ENCODE assay signal across 8 mouse cellular contexts in the genomic region with DNA sequence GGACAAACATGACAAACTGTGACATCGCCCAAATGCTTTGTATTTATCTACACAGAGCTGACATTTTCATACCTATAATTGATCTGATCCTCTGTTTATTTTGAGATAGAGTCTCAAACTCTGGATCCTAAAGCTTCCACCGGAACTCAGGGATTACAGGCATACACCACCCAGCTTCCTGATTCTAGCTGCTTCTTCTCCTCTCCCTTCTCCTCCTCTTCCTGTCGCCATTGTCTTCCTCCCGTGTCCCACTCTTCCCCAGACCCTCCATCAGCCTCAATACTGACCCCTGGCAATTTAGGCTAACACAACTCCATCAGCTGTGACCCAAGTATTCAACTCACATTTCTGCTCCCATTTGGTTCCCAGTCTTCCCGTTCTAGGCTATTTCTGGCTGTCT. TPM values are rescaled to one million over a fixed set of nuclear protein-coding genes. Genes with fewer than 3 reads are reported as not detected.
DNase-seq lines count a peak whose midpoint lies in the region; ATAC-seq lines count a peak whose summit lies in the region.

No protein-coding gene starts in this region.

- no peak overlapping the region for H3K27ac ChIP-seq in liver, embryonic 15.5 days (replicated peaks)

- no peaks in the 10 kb centered on the region for H3K36me3 ChIP-seq in megakaryocyte, embryonic 14.5 days (replicated peaks; ENCODE audit: low read length)
- H3K36me3 ChIP-seq in liver, embryonic 15.5 days (replicated peaks), result no peaks in the 10 kb centered on the region

- peak overlapping the region; percentile 92 for H3K4me2 ChIP-seq in liver, embryonic 15.5 days

- no peak for ATAC-seq in megakaryocyte, adult 5-6 weeks (ENCODE audit: poor library complexity, severe bottlenecking)
- ATAC-seq in liver, embryonic 15.5 days (ENCODE audit: insufficient read depth), result no peak

- H3K9me3 ChIP-seq in megakaryocyte, embryonic 14.5 days, result peaks cover 5% of the 10 kb centered on the region
- H3K9me3 ChIP-seq in liver, embryonic 15.5 days (replicated peaks), result no peaks in the 10 kb centered on the region

- H3K4me1 ChIP-seq in megakaryocyte, embryonic 14.5 days, result peaks cover 33% of the 10 kb centered on the region
- peaks cover 31% of the 10 kb centered on the region for H3K4me1 ChIP-seq in liver, embryonic 15.5 days (replicated peaks)

- WGBS in liver, embryonic 15.5 days (ENCODE audit: insufficient replicate concordance), result 12% methylated on average over 5 of the region's 5 CpGs

- peak overlapping the region; percentile 92 for H3K4me3 ChIP-seq in megakaryocyte, embryonic 14.5 days (replicated peaks)
- H3K4me3 ChIP-seq in liver, embryonic 15.5 days (replicated peaks), result peak overlapping the region; percentile 63

- peaks cover 72% of the 10 kb centered on the region for H3K27me3 ChIP-seq in megakaryocyte, embryonic 14.5 days (replicated peaks)
- peaks cover 84% of the 10 kb centered on the region for H3K27me3 ChIP-seq in liver, embryonic 15.5 days

- H3K9ac ChIP-seq in liver, embryonic 15.5 days, result peak overlapping the region; percentile 55; the same call in 1 of the 2 replicates

- DNase-seq in cerebellum, adult 8-10 months, result peak; percentile 11
- DNase-seq in cerebellum, adult 18-20 months, result no peak
- no peak for DNase-seq in ovary, adult 18-20 months (ENCODE audit: low spot score)
- DNase-seq in adrenal gland, adult 18-20 months (ENCODE audit: low spot score in 2 of 2), result no peak
- DNase-seq in natural killer cell, adult 2 months (ENCODE audit: low spot score in 2 of 2), result no peak

RNA-seq across cellular contexts. Expression of a gene that starts 50.6 kb away (rescaled TPM):
- polyA plus RNA-seq in megakaryocyte, embryonic 14.5 days (2012; ENCODE audit: insufficient read depth, low replicate concordance), result 0.81 and 2.1 TPM in 2 replicates
- 4.6 and 5.3 TPM in 2 replicates for total RNA-seq in megakaryocyte, adult 5-6 weeks (2015)
- 1.4 and 3.5 TPM in 2 replicates for total RNA-seq in megakaryocyte, adult 5-6 weeks (2017)
- 4.5 and 5.7 TPM in 2 replicates for polyA plus RNA-seq in liver, embryonic 15.5 days (2015; fragmentation: Nextera tagmentation; extraction: Ambion mirVana)
- 1 to 10 TPM; 7.3 to 9.0 TPM for total RNA-seq in adrenal gland, adult 18-20 months (2021)

RNA-seq across cellular contexts. Expression of a gene that starts 52.3 kb away (rescaled TPM):
- 11.1 and 12.4 TPM in 2 replicates for polyA plus RNA-seq in megakaryocyte, embryonic 14.5 days (2012; ENCODE audit: insufficient read depth, low replicate concordance)
- 10.7 and 12.2 TPM in 2 replicates for total RNA-seq in megakaryocyte, adult 5-6 weeks (2015)
- total RNA-seq in megakaryocyte, adult 5-6 weeks (2017), result 14.1 and 16.3 TPM in 2 replicates
- 12.3 and 12.4 TPM in 2 replicates for polyA plus RNA-seq in liver, embryonic 15.5 days (2015; fragmentation: Nextera tagmentation; extraction: Ambion mirVana)
- total RNA-seq in adrenal gland, adult 18-20 months (2021), result 10 to 100 TPM; 16.5 TPM

RNA-seq across cellular contexts. Expression of a gene that starts 57.6 kb away (rescaled TPM):
- 0.67 and 1.8 TPM in 2 replicates for polyA plus RNA-seq in megakaryocyte, embryonic 14.5 days (2012; ENCODE audit: insufficient read depth, low replicate concordance)
- 2.5 and 2.8 TPM in 2 replicates for total RNA-seq in megakaryocyte, adult 5-6 weeks (2015)
- 2.5 and 4.8 TPM in 2 replicates for total RNA-seq in megakaryocyte, adult 5-6 weeks (2017)
- polyA plus RNA-seq in liver, embryonic 15.5 days (2015; fragmentation: Nextera tagmentation; extraction: Ambion mirVana), result 2.6 and 2.8 TPM in 2 replicates
- 1 to 10 TPM; 4.4 to 5.9 TPM for total RNA-seq in adrenal gland, adult 18-20 months (2021)
